Mouse (Mus musculus) embryo, embryonic 11.5 days (tissue): Measurements from ENCODE around the gene St6galnac3.

Experiments
- DNase-seq: peaks from one replicate; pipeline ENCODE4 v3.0.0-alpha.2; 2012; ENCODE audit warnings: low read depth, low spot score

The St6galnac3 gene

DNA sequence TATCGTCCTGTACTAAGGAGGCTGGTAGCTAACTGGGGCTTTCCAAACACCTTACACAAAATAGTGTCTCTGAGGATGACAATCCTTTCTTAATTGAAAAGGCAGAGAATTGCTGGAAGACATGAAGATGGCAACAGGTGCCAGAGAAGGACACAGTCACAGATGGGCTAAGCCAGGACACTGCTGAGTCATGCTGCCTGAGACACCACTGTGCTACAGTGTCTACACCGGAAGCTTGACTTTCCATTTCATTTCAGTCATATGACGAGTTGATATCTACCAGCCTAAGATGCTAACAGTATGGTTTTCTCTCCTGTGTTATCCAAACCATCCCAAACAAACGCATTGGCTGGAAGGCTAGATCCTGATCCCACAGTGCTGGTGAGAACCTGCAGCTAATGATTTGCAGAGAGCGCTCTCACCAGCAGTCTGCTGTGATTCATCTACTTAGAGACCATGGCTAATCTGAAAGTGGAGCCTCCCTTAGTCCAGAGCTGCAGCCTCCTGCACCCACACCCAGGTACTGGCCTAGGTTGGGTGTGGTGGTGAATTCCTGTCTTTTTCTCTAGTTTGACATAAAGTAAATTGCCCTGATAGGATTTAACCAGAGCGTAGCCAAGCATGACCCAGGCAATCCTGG lies 433.4 kb downstream of the St6galnac3 start:
- no peak for DNase-seq

DNA sequence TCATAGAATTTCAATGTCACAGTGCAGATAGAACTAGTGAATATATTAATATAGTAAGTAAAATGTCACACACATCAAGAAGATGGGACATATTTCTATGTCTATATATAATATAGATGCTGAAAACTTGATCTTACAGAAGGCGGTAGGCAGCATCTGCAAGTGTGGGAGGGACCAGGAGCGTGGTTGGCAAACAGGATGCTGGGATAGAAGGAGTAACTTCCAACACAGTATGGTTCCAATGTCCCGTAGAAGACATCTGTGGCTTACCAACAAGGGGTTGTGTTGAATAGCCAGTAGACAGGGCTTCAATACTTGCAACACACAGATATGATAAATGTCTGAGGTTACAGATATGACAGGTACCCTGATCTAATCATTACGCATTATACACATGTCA lies 435.0 kb downstream of the St6galnac3 start:
- DNase-seq, result no peak

DNA sequence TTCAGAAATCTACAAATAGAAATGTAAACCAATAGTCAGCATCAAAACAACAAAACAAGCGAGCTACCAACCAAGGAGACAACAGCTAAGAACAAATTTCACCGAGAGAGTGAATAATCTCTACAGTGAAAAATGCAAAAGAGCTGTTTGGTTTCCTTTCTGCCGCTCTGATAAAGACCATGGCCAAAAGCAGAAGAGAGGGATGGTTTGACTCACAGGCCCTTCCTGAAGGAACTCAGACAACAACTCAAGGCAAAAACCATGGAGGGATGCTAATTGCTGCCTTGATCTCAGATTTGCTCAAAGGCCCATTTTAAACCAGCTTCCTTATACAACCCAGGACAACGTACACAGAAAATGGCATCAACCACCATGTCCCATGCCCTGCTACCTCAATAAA lies 437.4 kb downstream of the St6galnac3 start:
- no peak for DNase-seq

DNA sequence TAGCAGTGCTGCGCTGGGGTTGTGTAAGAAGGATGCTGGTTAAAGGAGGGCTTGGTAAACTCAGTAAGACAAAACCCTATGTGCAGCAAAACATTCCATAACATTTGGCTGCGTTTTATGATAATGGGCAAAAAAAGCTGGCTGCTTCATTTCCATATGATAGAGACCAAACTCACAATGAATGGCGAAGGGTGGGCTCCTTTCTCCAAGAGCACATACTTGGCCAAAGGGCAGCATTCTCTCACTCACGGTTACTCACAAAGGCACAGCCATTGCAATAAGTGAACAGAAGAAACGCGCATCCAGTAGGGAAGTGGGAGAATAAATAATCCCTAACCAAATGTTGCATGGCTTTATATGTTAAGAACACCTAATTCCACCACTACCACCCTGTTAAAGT lies 437.9 kb downstream of the St6galnac3 start:
- no peak for DNase-seq

DNA sequence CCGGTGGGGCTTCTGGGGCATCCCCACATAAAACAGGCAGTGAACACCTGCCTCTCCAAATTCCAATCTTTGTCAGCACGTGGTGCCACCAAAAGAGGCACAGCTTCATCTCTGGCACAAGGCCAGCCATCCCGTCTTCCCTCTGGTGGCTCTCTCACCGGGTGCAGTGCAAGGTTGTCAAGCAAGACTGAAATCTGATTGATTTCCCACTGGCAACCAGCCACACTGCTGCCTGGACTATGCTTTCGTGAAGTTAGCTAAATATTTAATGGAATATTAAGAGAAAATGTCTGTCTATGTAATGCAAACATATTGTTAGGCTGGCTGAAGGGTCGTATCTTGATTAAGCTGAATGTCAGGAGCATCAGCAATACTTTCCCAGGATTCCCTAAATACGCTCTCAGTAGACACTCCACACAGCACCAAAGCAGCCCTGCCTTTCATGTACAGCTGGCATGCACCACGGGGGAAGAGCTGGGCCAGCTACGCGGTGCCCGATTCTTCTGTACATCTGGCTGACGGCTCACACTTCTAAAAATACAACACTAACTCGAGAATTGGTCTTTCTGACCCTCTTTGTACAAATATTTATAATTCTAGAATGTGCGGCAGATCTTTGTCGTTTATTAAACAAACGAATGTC lies 442.7 kb downstream of the St6galnac3 start:
- DNase-seq, result no peak

DNA sequence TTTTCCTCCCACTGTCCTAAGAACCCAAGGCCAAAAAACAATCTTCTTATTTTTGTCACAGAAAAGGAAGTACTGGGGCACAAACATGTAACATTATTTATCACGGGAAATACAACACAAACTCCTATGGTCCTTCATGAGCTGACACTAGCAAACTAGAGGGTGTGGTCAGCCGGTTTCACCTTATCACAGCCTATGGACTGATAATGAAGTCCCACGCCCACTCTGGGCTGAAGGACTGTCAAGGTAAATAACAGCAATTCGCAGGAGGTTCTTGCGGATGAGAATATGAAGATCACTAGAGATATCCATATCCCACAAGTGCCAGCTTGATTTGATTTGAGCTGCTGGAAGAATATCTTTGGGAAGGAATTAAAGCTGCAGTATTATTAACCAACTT lies 446.7 kb downstream of the St6galnac3 start:
- no peak for DNase-seq

DNA sequence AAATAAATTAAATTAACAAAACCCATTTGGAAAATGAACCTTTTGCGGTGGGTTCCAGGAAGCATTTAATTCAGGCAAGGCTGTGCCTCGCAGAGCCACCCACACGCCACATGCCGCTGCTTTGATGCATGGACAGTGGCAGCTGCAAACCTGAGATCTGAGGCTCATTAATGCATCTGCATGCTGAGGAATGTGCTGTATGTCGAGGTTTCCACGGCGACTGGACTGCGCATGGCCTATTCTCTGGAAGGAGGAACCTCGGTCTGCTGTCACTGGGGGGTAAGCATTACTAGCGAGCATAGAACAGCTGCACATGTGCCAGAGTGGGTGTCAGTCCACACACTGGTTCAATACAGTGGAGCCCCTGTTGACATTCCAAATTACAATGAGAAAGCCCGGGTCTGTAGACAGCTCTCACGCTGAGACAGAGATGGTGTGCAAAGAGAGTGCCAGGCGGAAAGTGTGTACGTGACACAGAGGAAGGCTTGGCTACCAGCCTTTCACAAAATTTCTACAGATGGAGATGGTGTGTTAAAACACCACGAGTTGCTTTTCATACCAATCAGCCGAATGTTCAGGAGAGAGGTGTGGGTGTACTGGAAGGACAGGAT lies 447.5 kb downstream of the St6galnac3 start:
- peak; percentile 40 for DNase-seq

DNA sequence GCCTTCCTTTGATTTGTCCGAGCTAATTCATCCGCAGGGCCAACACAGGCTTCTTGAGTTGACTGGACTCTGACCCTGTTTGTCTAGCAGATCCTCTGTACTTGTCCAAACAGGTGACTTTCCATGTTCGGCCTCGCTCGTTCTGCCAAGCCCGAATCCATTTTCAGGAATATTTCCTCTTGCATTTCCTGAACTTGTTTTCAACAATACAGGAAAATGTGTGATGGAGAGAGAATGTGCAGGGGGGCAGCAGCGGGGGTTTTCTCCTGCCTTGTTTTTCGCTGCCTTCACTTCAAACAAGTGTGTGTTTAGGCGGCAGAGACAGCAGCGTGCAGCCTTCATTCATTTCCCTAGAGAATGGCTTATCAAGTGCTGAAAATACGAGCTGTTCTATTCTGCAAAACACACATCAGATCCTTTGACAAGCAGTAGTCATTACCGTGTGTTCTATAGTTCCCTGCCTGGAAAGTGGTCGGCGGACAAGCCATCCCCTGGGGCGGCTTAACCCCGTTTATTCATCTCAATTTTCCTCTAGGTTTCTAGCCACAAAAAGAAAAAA lies 448.1 kb downstream of the St6galnac3 start:
- no peak for DNase-seq

DNA sequence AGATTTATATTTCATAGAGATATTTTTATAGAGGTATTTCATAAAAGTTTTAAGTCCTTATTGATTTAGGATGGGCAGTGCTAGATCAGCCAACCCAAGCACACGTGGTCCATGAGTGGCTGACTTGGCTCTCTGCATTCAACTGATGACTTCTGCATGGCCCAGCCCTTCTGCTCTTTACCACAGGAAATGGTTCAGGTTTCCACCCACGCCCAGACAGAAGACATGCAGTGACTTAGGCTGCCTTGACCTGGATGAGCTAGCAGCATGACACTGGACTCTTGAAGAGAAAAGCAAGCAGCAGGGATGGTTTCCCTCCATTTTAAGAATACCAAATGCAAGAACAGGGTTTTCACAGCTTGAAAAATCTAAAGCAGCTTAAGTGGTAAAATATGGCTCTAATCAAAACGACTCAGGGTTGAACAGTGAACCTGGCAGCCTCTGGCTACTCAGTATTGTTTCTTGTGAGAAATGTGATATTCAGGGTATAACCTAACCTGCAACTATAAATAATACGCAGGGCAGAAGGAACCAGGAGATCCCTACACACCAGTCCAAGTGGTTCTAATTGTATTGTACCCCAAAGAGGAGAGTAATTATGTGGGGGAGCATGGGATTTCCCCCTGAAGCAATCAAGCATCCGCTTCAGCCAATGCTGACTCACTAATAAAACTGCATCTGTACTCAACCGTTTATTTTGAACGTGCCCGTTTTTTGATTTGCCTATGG lies 448.7 kb downstream of the St6galnac3 start:
- DNase-seq, result no peak

DNA sequence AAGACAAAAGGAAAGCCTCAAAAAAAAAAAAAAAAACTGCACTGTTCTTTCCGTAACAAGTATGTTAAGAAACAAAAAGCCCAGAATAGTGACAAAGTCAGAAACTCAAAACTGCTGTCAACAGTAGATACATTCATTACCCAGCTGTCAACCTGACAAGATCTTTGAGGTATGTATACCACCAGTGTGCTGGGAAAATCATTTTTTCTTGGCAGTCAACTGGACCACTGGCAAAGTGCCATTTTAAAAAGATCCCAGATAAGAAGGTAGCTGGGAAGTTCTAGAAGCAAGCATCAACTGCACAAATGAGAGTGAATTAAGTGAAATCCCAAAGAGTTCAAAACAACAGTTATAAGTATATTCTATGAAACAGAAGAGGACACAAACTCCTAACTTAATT lies 452.7 kb downstream of the St6galnac3 start:
- DNase-seq, result no peak

DNA sequence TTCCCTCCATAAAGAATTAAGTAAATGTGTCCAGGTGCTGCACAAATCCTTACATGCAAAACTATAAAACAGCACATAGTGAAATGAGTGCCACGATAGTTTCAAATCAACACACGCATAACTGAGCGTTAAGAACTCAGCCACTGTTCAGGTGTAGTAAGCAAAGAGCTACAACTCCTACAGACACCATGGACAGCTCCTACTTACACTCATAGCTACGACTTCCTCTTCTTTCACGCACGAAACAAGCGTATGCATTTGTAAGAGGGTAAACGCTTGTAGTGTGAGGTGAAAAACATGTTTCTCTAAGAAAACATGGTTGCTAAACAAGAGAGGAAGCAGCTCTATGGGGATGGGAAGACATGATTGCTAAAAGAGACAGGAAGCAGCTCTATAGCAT lies 457.6 kb downstream of the St6galnac3 start:
- no peak for DNase-seq

DNA sequence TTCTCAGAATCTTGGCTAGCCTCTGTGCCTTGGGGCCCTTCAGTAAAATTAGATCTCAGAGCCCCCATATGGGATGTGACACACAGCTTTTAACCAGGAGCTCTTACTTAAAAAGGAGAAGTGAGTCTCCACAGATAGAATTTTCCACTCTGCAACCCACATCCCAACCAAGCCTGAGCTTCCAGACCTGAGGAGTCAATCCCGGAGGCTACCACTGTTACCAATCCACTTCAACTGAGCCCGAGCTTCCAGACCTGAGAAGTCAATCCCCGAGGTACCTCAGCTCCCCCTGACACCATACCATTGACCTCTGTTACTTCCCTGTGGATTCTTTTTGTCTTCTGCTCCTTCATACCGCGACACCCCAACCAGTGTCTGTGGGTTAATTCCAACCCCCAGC lies 463.0 kb downstream of the St6galnac3 start:
- no peak for DNase-seq

DNA sequence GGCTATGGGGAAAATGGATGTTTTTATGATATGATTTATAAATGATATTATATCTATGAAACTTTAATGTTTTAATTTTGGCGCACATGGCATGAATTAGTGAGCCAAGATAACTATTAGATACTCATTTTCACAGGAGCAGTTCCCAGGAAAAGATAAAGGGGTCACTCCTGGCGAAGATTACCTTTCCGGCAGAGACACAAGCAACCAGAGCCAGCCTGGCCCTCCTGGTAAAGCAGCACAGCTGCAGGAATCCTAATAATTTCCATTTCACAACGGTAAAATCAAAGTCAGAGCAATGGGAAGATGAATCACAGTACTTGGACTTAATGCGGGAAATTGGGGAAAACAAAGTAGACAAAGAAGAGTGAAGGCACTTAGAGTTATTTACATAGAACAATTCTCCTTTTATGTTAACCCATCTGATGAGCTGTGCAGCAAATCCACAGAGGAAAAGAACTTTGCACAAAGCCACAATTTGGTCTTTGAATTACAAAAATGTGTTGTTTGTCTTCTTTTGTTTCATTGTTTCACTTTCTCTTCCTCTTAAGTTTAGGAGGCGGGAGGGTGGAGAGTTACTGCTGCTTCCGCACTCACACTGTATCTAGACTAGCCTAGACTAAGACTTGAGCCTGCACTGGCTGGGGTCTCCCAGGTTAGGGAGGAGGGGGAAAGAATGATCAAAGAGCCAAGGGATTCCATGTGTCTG lies 464.6 kb downstream of the St6galnac3 start:
- DNase-seq, result no peak

DNA sequence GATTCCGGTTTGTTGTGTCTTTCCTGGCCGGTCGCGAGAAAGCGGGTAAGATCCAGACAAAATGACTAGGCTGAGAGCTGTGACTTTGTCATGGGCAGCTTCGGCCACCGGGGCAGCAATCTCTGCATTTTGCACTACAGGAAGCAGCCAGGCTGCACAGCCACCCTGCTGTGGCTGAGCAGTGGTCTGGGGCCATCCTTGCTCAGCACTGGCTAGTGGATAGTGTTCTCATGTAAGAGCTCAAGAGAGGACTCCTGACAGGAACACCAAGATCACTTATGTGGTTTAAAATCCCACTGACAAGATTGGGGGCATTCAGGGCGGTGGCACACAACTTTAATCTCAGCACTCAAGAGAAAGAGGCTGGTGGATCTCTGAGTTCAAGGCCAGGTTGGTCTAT lies 469.1 kb downstream of the St6galnac3 start:
- DNase-seq, result no peak

DNA sequence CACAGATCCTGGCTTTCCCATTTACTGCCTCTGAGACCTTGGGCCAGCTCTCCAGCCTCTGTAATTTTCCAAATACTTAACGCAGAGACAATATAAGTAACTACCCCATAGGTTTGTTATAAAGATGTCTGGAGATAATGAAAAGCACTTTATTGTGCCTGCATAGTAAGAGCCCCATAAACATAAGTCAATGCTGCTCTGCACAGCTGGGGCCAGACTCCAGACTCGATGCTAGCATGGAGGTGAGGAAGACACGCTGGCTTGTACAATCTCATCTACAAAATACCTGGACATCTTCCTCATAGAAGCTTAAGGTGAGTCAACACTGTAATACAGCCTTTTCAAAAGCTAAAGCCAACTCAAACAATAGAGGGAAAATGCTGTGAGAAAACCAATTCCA lies 473.3 kb downstream of the St6galnac3 start:
- DNase-seq, result no peak

DNA sequence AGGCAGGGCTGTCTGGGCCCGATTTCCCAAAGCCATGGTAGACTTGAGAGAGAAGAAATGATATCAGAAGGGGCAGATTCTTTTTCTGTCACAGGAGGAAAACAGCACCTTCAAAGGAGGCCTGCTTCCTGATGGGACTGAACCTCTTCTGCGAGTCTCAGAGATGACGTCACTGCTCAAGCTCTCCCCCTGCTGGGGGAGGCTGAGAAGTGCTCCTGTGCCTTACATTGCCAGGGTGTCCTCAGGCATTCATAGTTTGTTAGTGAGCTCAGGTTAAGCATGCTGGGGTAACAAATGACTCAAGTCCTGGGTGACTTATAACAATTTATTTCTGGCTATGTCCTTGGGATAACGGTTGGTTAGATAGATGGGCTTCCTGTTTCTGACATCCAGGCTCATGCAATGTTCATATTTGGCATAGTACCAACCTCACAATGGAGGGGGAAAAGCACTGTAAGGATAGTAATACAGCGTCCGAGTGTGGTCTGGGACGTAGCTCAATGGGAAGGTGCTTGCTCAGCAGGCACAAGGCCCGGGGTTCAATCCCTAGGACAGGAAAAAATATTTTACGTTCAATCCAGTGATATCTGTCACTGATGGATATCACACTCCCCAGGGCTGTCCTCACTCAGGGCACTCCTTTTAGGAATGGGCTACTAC lies 474.2 kb downstream of the St6galnac3 start:
- peak; percentile 79 for DNase-seq

DNA sequence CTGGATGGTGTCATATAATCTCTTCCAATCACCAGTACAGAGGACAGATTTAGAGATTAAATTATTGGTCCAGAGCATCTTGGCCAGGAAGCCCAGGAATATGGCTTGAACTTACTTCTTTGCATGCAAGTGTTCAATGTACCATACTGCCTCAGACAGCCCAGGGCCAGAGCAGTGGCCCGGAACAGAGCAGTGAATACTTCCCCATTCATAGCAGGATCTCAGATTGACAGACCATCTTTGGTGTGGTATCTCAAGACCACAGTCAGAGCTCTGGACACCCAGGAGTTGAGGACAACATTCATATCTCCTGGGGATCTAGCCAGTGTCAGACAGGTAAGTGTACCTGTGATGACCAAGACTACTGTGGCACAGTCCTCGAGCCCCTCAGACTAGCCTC lies 476.1 kb downstream of the St6galnac3 start:
- no peak for DNase-seq

DNA sequence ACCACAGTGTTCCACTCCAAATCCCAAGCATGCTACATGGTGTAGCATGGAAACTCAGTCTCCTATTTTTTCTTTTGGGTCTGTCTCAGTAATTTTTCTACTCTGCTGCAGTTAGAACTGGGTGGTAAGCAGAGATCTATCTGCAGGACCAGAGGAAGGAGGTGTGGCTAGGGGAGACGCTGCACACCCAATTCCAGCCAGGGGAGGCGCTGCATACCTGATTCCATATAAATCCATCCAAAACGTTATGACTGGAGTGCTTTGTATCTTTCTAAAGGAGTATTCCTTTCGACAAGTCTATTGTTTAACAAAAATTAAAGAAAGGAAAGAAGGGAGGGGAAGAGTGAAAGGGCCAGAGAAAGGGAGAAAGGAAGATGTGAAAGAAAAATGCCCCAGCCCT lies 476.9 kb downstream of the St6galnac3 start:
- DNase-seq, result no peak

DNA sequence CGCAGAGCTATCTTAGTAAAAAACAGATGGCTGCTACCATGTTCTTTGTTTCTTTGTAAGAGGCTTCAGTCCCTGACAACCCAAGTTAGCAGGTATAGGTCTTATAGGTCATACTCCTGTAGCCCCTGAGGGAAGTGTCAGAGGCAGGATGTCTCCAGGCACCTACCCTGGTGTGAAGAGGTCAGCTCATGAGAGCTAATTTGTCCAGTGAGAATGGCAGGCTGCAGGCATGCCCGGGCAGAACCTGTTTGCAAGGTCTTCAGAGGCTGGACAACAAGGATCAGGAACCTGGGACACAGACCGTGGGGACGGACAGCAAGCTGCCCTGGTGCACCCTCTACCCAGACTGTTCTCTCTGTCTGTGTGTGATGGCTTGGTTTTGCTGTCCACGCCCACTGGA lies 482.4 kb downstream of the St6galnac3 start:
- no peak for DNase-seq

DNA sequence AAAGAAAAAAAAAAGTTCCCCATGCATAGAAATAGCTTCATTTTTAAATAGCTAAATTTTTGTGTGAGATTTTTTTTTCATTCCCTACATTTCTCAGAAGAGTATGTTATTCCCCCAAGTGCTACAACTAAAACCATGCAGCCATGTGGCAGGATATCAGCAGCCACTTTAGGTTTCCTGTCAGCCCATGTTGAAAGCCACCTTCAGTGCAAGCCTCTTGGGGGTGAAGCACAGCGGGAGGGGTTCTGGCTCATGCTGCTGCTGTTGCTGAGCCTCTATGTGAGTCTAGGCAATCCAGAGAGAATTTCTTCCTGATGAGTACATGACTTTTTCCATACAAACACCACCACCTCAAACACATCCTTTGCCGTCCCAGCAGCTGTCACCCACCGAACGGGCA lies 483.8 kb downstream of the St6galnac3 start:
- DNase-seq, result no peak

DNA sequence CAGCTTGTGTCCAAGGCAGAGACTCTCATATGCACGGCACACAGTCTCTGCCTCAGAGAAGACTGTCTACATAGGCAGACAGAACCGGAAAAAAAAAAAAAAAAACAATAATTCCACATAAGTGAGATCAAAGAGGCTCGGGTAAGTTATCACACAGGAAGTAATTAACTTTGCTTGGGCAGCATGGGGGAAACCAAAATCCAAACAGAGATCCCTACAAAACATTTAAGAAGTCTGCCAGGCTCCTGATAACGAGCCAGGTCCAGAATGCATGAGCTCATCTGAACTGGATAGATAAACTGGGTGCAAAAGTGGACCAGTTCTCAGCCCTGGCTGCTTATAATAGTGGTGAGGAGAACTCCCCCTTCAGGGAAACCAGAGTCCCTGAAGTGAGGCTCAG lies 484.6 kb downstream of the St6galnac3 start:
- DNase-seq, result no peak
